Mouse (Mus musculus) liver, embryonic 14.5 days (tissue): Measurements from ENCODE around the gene Bri3. TPM values are rescaled to one million over a fixed set of nuclear protein-coding genes. Genes with fewer than 3 reads are reported as not detected.

Source experiments
- ATAC-seq: fragments of 200-750 bp; cut with Nextera tagmentation; 2 replicates; pipeline ENCODE4 v1.8.0; 2017; ENCODE audit warnings: moderate number of reproducible peaks, mild to moderate bottlenecking, moderate library complexity; ENCODE audit not compliant: insufficient read depth
- DNase-seq, 3 experiments: peaks; one replicate each; pipeline ENCODE4 v3.0.0-alpha.2; 2012 to 2013; ENCODE audit warnings: low read depth in 3 of 3, low spot score in 3 of 3
- H3K27ac ChIP-seq: fragments of 300-500 bp; sonication (generic); 2 replicates; pipeline ENCODE4 v1.5.1; 2014; ENCODE audit warnings: moderate library complexity, mild to moderate bottlenecking, control low read depth, inconsistent platforms
- H3K27me3 ChIP-seq: fragments of 300-500 bp; sonication (generic); 2 replicates; pipeline ENCODE4 v1.6.1; 2014; ENCODE audit warnings: mild to moderate bottlenecking, low read length, moderate library complexity; ENCODE audit not compliant: control insufficient read depth, insufficient read depth
- H3K36me3 ChIP-seq: fragments of 300-500 bp; sonication (generic); replicated peaks from 2 replicates; pipeline ENCODE4 v1.6.1; 2014; ENCODE audit warnings: low read depth; ENCODE audit not compliant: control insufficient read depth, insufficient read depth
- H3K4me1 ChIP-seq, 2 experiments: fragments of 200-500 bp in 1 of 2; fragments of 300-500 bp in 1 of 2; sonication (generic) in 1 of 2; replicated peaks; 2 replicates each; pipeline ENCODE4 v1.6.1; 2012 to 2014; ENCODE audit warnings: antibody characterized with exemption in 1 of 2, inconsistent platforms in 1 of 2, low read length in 1 of 2; ENCODE audit not compliant: control insufficient read depth in 2 of 2, insufficient read depth in 2 of 2
- H3K4me2 ChIP-seq: fragments of 300-500 bp; sonication (generic); 2 replicates; pipeline ENCODE4 v1.6.1; 2014; ENCODE audit warnings: low read depth, mild to moderate bottlenecking, control low read depth, moderate library complexity
- H3K4me3 ChIP-seq, 2 experiments: fragments of 200-500 bp in 1 of 2; fragments of 300-500 bp in 1 of 2; sonication (generic) in 1 of 2; 2 replicates each; pipeline ENCODE4 v1.5.1; 2012 to 2014; ENCODE audit warnings: low read depth in 2 of 2, low read length in 2 of 2, mild to moderate bottlenecking in 2 of 2, control low read depth in 1 of 2, inconsistent platforms in 1 of 2, moderate library complexity in 1 of 2; ENCODE audit not compliant: insufficient read depth in 1 of 2
- H3K9ac ChIP-seq: fragments of 300-500 bp; sonication (generic); replicated peaks from 2 replicates; pipeline ENCODE4 v1.6.1; 2014; ENCODE audit warnings: mild to moderate bottlenecking, control low read depth, moderate library complexity
- H3K9me3 ChIP-seq: fragments of 300-500 bp; sonication (generic); 2 replicates; pipeline ENCODE4 v1.6.1; 2016; ENCODE audit warnings: low read length, mixed read lengths; ENCODE audit not compliant: control insufficient read depth
- CTCF ChIP-seq: IDR thresholded peaks from 2 replicates; pipeline ENCODE4 v1.5.1; 2016; ENCODE audit warnings: antibody characterized with exemption, low read depth, control low read depth
- EP300 ChIP-seq: IDR thresholded peaks from 2 replicates; pipeline ENCODE4 v1.6.1; 2016; ENCODE audit warnings: antibody characterized with exemption, low read depth
- WGBS: fragments of 180-500 bp; shearing (Covaris S2); extraction: QIAGEN DNeasy Blood & Tissue Kit; methylation state at CpG from one replicate; pipeline ENCODE4 v1.1.7; 2014; ENCODE audit not compliant: insufficient replicate concordance; 5-methylcytosine and 5-hydroxymethylcytosine counted together
- polyA plus RNA-seq, 2 experiments: library from polyadenylated mRNA; depleted of rRNA in 1 of 2; stranded (reverse) in 1 of 2; unstranded in 1 of 2; fragments of >200 nt; fragmentation: Nextera tagmentation in 1 of 2; extraction: Ambion mirVana in 1 of 2; gene quantifications; 2 replicates each; pipeline versions ENCODE4 v1.2.1 to v1.2.3; 2012 to 2014

Bri3 gene
- polyA plus RNA-seq, 2 experiments, result 12.1 to 15.9 TPM

- no peak for DNase-seq
- Histone ChIP-seq H3K36me3 (no peaks in the 10 kb centered on the region), H3K9me3 (no peaks in the 10 kb centered on the region), H3K27ac (no peak overlapping the region), H3K4me2 (no peak overlapping the region), H3K9ac (no peak overlapping the region), H3K4me3 (no peak overlapping the region), H3K4me1 (peaks cover 0 to 5% of the 10 kb centered on the region in 2 experiments; a peak in 3 of 4 replicates), H3K27me3 (no peaks in the 10 kb centered on the region)
- WGBS, result 61% methylated on average over 12 of the region's 12 CpGs
- TF ChIP-seq EP300, result no peak
- TF ChIP-seq CTCF, result no peak
- no peak for ATAC-seq
Measured at GRCm38 (mm10) chr5:144314731-144315494, 70.7 kb downstream of the Bri3 start.

- H3K9ac ChIP-seq, result no peak overlapping the region
- 48% methylated on average over 3 of the region's 3 CpGs for WGBS
- no peak overlapping the region for H3K4me3 ChIP-seq
- no peak overlapping the region for H3K27ac ChIP-seq
- H3K9me3 ChIP-seq, result no peaks in the 10 kb centered on the region
- H3K27me3 ChIP-seq, result no peaks in the 10 kb centered on the region
- ATAC-seq (no peak), DNase-seq (no peak)
- no peak overlapping the region for H3K4me2 ChIP-seq
- H3K4me1 ChIP-seq, result peaks cover 0 to 5% of the 10 kb centered on the region in 2 experiments; a peak in 3 of 4 replicates
- TF ChIP-seq EP300, result no peak
- TF ChIP-seq CTCF, result no peak
- H3K36me3 ChIP-seq, result no peaks in the 10 kb centered on the region
Measured at GRCm38 (mm10) chr5:144316442-144316841, 72.2 kb downstream of the Bri3 start.

- Histone ChIP-seq H3K4me2 (no peak overlapping the region), H3K4me1 (peaks cover 0 to 7% of the 10 kb centered on the region in 2 experiments; a peak in 3 of 4 replicates), H3K4me3 (no peak overlapping the region), H3K27me3 (no peaks in the 10 kb centered on the region), H3K9me3 (no peaks in the 10 kb centered on the region), H3K36me3 (no peaks in the 10 kb centered on the region), H3K9ac (no peak overlapping the region), H3K27ac (no peak overlapping the region)
- TF ChIP-seq CTCF, result no peak
- no peak for TF ChIP-seq EP300
- no peak for ATAC-seq
- 68% methylated on average over 8 of the region's 8 CpGs for WGBS
- DNase-seq, result no peak
Measured at GRCm38 (mm10) chr5:144317426-144317825, 73.2 kb downstream of the Bri3 start.

- no peak for DNase-seq
- Histone ChIP-seq H3K4me2 (no peak overlapping the region), H3K4me1 (peaks cover 0 to 7% of the 10 kb centered on the region in 2 experiments; a peak in 3 of 4 replicates), H3K9ac (no peak overlapping the region), H3K27ac (no peak overlapping the region), H3K27me3 (no peaks in the 10 kb centered on the region), H3K36me3 (no peaks in the 10 kb centered on the region), H3K4me3 (no peak overlapping the region), H3K9me3 (no peaks in the 10 kb centered on the region)
- TF ChIP-seq EP300, result no peak
- WGBS, result 49% methylated on average over 6 of the region's 6 CpGs
- no peak for ATAC-seq
Measured at GRCm38 (mm10) chr5:144318286-144318685, 74.0 kb downstream of the Bri3 start.

GRCm38 (mm10) chr5:144321681-144322080, 77.4 kb downstream of the Bri3 start:
- H3K4me3 ChIP-seq, result no peak overlapping the region
- DNase-seq (no peak), ATAC-seq (no peak)
- WGBS, result 42% methylated on average over 7 of the region's 7 CpGs
- no peak overlapping the region for H3K4me2 ChIP-seq
- no peaks in the 10 kb centered on the region for H3K9me3 ChIP-seq
- 0 out of 4 replicates have a peak, but pooled peaks cover 0 to 2% of the 10 kb centered on the region in 2 experiments for H3K4me1 ChIP-seq
- no peaks in the 10 kb centered on the region for H3K27me3 ChIP-seq
- TF ChIP-seq CTCF (no peak), EP300 (no peak)
- H3K36me3 ChIP-seq, result no peaks in the 10 kb centered on the region
- H3K27ac ChIP-seq, result no peak overlapping the region
- H3K9ac ChIP-seq, result no peak overlapping the region
